Mouse (Mus musculus) cerebral cortex, adult 2 months (tissue): ENCODE measurements around the gene Gria2.

Experiments used
- WGBS: fragments of 180-500 bp; shearing (Covaris S2); methylation state at CpG from one replicate; pipeline ENCODE4 v1.1.7; 2018; 5-methylcytosine and 5-hydroxymethylcytosine counted together

Gria2 gene

DNA sequence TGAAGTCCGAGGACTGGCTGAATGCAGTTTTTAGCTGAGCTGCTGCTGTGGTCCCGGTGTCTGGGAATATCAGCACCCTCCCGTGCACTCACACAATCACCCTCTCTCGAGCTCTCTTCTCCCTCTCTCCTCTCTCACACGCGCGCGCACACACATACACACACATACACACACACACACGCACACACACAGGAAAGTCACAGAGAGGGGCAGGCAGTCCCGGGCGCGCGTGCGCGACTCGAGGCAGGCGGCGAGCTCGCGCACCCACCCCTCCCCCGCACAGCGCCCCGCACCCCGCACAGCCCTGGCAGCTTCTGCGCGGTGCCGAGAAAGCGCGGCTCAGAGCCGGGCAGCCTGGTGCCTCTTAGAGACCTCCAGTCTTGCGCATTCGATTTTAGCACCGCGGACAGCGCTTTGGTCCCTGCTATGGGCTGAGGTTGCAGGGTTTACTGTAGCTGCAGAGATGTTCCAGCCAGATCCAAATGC lies at the start of gene Gria2:
Gene Gria2 (minus strand): TSS at position 240 of the 486 bp plus-strand sequence.
- WGBS: under 1% methylated on average over 35 of the region's 35 CpGs

- 62% methylated on average over 10 of the region's 10 CpGs for WGBS
Measured at GRCm38 (mm10) chr3:80850947-80851346, 48.3 kb upstream of the Gria2 start.

DNA sequence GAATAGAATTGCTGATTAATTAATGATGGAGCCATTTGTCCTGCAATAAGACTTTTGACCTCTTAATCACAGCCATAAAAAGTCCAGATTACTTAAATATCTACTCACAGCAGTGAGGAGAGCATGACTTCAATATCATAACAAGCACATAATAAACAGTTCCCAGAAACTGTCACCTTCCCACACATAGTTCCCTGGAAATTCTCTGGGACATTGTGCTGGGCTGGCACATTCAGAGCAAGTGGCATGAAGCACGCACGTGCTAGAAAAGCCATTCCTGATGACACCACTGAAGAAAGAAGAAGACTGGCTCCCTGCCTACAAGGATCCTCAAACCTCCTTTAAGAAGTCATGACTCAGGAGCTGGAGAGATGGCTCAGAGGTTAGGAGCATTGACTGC lies 43.0 kb upstream of the Gria2 start:
- WGBS: 58% methylated on average over 2 of the region's 2 CpGs

GRCm38 (mm10) chr3:80839845-80840244 lies 37.2 kb upstream of the Gria2 start:
- WGBS: 76% methylated on average over 5 of the region's 5 CpGs

GRCm38 (mm10) chr3:80837583-80837982 lies 34.9 kb upstream of the Gria2 start:
- 56% methylated on average over 3 of the region's 3 CpGs for WGBS

GRCm38 (mm10) chr3:80823975-80824374 lies 21.3 kb upstream of the Gria2 start:
- WGBS: 91% methylated on average over 1 of the region's 1 CpGs

DNA sequence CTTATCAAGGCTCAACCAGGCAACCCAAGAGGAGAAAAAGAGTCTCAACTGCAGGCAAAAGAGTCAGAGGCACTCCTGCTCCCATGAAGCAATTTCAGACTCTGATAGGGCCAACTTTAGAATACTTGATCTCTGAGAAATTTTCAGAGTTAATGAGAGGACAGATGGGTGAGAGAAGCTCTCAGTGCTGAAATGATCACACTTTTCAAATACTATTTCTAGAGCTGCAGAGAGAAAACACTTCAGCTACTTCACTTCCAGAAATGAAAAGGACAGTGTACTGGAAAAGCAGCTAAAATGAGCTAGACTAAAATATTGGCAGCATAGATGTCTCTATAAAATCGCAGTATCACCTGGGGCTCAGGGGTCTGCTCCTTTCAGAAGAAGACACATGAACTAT lies 16.0 kb upstream of the Gria2 start:
- 56% methylated on average over 1 of the region's 1 CpGs for WGBS

GRCm38 (mm10) chr3:80812237-80812636 lies 9.6 kb upstream of the Gria2 start:
- 73% methylated on average over 3 of the region's 3 CpGs for WGBS

DNA sequence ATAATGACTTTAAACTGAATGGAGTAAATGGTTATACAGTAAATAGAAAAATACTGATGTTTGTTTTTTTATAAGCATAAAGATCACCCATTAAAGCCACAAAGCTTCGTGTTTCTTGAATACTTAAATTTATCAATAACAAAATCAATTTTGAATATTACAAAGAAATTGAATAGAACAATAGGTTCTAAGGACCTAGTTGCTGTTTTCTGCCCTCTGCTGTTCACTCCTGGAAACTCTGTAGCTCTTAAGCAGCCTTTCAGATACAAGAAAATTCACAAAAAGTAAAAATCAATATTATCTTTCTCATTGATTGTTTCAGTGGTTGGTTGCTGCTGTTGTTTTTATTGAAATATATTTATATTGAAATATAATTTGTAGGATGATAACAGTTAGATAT lies 2.7 kb upstream of the Gria2 start:
- WGBS: 30% methylated on average over 1 of the region's 1 CpGs

DNA sequence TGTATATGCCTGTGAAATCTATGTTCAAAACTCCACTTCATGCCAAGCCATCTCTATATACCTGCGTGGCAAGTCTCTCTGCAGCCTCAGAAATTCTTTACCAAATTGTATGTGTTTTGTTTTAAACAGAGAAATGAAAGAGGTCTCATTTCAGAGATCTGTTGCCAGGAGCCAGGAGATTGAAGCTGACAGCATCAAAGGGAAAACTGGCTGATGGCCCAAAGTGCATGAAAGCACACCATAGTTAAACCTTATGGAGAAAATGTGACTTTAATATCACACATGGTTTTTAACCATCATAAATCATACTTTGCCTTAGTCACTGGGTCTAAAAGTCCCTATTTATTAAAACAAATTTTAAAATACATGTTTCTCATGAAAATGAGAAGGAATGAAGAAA lies 1.2 kb upstream of the Gria2 start:
- 41% methylated on average over 1 of the region's 1 CpGs for WGBS

DNA sequence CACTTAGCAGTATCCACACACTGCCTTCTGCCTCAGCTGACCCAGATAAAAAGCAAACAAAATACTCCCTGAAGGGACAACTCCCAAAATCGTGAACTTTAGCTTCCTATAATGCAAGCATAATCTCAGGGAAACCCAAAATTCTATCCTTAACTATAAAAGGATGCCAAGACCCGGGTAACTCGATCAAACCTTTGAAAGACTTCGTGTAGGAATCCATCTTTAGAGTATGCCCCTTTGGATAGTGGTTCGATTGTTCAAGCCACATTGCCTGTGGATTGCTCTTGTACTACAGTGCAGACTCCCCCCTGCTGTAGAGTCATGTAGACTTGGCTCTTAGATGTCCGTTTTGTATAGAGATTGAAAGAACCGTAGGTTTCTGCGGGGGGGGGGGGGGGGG lies 576 bp upstream of the Gria2 start:
- WGBS: 16% methylated on average over 8 of the region's 8 CpGs

- WGBS: 7% methylated on average over 6 of the region's 6 CpGs
Measured at GRCm38 (mm10) chr3:80801827-80802310, 766 bp downstream of the Gria2 start.

- 3% methylated on average over 33 of the region's 33 CpGs for WGBS
Measured at GRCm38 (mm10) chr3:80800995-80801826, 1.4 kb downstream of the Gria2 start.

DNA sequence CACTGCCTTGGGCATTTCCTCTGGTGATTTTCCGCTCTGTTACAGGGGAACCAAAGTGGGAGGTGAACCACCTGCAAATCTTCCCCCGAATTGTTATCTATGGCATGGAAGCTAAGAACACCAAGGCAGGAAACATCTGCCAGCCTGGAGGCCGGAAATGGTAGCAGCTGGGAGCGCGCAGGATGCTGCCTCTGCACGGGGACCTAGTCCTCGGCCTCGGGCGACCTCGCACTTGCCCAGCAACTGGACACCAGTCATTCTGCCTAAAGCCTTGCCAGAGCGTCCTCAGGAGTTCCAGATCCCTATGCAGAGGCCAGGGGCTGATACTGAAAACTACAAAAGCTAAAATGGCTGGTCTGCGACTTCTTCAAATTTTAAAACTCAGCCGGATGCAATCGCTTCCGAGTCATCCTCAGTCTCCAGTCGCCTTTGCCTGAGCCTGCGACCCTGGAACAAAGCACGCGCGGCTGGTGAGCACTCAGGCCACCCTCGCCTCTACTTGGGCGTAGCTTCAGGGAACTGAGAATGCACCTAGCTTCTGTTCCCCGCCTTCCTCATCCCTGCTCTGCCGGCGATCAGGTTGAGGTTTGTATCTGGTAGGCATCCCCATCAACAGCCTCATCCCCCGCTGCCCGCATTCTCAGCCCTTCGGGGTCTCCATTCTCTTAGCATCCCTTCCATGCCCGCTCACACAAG lies 2.2 kb downstream of the Gria2 start:
- under 1% methylated on average over 29 of the region's 29 CpGs for WGBS

- 16% methylated on average over 1 of the region's 1 CpGs for WGBS
Measured at GRCm38 (mm10) chr3:80797935-80798334, 4.7 kb downstream of the Gria2 start.

DNA sequence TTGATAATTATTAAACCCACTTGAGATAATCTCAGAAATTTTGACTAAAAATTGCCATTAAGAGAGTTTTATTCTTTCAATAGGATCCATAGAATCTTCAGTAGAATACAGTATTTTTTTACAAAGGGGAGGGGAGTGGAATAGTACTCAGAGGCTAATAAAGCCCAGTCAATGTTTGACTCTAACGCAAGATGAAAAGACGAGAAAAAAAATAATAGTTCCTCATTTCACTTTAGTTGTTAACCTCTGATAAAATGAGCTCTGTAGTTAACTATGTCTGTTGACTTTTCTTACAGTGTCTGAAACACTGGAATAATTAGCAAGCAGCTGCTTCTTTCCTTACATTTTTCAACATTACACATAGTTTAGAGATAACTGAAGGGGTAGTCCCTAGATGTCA lies 7.4 kb downstream of the Gria2 start:
- 50% methylated on average over 2 of the region's 2 CpGs for WGBS

GRCm38 (mm10) chr3:80787116-80787744 lies 15.4 kb downstream of the Gria2 start:
- WGBS: 52% methylated on average over 3 of the region's 3 CpGs

DNA sequence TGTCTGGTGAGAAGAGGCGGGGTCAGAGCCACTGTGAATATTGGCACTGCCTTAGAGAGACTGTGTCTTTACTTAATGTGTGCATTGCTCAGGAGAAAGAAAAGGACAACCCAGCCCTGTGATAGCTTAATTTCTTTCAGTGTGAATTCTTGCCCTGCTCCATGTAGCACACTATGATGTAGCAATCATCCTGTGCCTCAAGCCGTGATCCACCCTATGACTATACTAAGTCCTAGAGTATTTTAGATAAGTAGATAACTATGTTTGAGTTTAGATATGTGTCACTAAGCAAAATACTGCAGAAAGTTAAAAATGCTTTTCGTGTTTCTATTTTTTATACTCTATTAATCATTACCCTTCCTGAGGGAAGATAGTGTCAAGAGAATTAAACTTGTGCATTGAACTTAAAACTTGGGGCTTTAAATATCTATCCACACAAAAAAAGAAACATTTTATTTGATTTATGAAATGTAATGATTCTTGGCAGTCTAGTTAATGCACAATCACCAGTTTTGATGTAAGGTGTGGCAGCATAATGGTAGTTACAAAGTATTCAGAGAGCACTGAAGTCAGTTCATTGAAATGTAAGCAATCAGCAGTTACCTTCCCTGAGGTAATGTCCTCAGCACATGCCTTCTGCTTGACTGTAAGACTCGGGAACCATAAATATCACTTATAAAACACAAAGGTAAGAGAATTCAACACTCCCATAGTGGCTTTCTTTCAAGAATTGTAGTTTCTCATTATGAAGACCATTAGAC lies 22.1 kb downstream of the Gria2 start:
- WGBS: 77% methylated on average over 4 of the region's 4 CpGs

GRCm38 (mm10) chr3:80776628-80777027 lies 26.0 kb downstream of the Gria2 start:
- WGBS: 32% methylated on average over 2 of the region's 2 CpGs

GRCm38 (mm10) chr3:80775971-80776370 lies 26.7 kb downstream of the Gria2 start:
- 51% methylated on average over 4 of the region's 4 CpGs for WGBS

DNA sequence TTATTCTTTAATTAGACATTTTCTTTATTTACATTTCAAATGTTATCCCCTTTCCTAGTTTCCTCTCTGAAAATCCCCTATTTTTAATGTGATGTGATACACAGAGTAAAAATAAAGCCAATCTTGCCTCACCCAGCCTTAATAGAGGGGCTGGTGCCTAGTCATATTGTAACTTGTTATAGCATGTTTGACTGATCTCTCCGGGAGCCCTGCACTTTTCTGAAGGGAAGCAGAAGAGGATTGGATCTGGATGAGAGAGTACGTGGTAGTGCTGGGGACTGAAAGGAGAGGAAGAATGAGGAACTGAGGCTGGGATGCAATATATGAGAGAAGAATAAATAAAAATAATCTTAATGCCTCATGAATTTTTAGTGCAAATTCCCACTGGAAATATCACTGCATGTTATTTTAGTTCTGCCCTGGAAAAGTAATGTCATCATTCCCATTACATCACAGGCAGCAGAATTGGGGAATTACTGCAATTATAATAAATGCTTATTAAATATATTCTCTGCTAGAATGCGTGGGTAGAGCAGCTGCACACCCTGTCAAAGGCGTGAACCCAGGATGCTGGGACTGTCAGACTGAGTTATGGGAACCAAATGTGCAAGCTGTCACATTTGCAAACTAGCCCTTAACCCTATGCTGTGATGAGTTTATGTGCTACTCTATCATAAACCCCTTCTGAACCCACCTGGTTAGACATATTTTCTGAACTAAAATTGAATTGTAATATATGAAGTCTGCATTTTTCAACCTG lies 28.4 kb downstream of the Gria2 start:
- 43% methylated on average over 4 of the region's 4 CpGs for WGBS
